Mouse (Mus musculus) kidney, embryonic 15.5 days (tissue): ENCODE measurements around the gene Vmn2r-ps130. TPM values are rescaled to one million over a fixed set of nuclear protein-coding genes. Genes with fewer than 3 reads are reported as not detected.
"Not testable (repeated sequence)": the region's sequence is repeated elsewhere in the genome, so short reads cannot be mapped to it uniquely, and the experiment has no call there.

Source experiments
- ATAC-seq: fragments of 200-750 bp; cut with Nextera tagmentation; replicated peaks from 2 replicates; pipeline ENCODE4 v1.8.0; 2017; ENCODE audit warnings: moderate TSS enrichment; ENCODE audit not compliant: low FRiP score
- H3K27ac ChIP-seq: fragments of 300-500 bp; sonication (generic); 2 replicates; pipeline ENCODE4 v1.5.1; 2015; ENCODE audit warnings: mild to moderate bottlenecking, inconsistent platforms
- H3K27me3 ChIP-seq: fragments of 300-500 bp; sonication (generic); 2 replicates; pipeline ENCODE4 v1.6.1; 2015; ENCODE audit warnings: inconsistent platforms
- H3K36me3 ChIP-seq: fragments of 300-500 bp; sonication (generic); 2 replicates; pipeline ENCODE4 v1.6.1; 2015; ENCODE audit warnings: inconsistent platforms
- H3K4me1 ChIP-seq: fragments of 300-500 bp; sonication (generic); 2 replicates; pipeline ENCODE4 v1.6.1; 2015; ENCODE audit warnings: inconsistent platforms
- H3K4me2 ChIP-seq: fragments of 300-500 bp; sonication (generic); 2 replicates; pipeline ENCODE4 v1.6.1; 2015; ENCODE audit warnings: moderate library complexity, mild to moderate bottlenecking, inconsistent platforms
- H3K4me3 ChIP-seq: fragments of 300-500 bp; sonication (generic); replicated peaks from 2 replicates; pipeline ENCODE4 v1.5.1; 2015; ENCODE audit warnings: mild to moderate bottlenecking, inconsistent platforms
- H3K9ac ChIP-seq: fragments of 300-500 bp; sonication (generic); 2 replicates; pipeline ENCODE4 v1.6.1; 2015; ENCODE audit warnings: mild to moderate bottlenecking, inconsistent platforms
- H3K9me3 ChIP-seq: fragments of 300-500 bp; sonication (generic); replicated peaks from 2 replicates; pipeline ENCODE4 v1.6.1; 2016; ENCODE audit warnings: inconsistent platforms
- WGBS: fragments of 180-500 bp; shearing (Covaris S2); methylation state at CpG from one replicate; pipeline ENCODE4 v1.1.7; 2015; ENCODE audit warnings: mixed read lengths; 5-methylcytosine and 5-hydroxymethylcytosine counted together
- polyA plus RNA-seq: library from polyadenylated mRNA; unstranded; fragments of >200 nt; fragmentation: Nextera tagmentation; extraction: Ambion mirVana; gene quantifications from 2 replicates; pipeline ENCODE4 v1.2.1, GENCODE M21; 2015

Vmn2r-ps130 gene
- polyA plus RNA-seq, result not detected in 2 replicates

DNA sequence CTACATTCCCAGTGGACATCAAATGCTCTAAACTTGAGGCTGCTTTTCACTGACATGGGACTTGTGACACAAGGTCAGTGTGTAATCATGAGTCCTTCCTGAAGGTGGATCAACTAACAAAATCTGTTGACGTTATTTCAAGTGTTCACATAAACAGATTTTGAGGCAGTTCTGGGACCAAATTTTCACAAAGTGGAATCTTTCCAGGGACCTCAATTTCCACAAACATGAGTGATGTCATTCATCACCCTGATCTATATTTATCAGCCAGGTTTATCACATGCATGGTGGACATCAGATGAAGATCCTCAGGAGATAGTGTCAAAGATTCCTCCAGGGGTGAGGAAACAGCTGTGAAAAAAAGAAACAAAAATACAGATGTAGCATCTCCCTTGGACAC is at the start of gene Vmn2r-ps130:
TSS of gene Vmn2r-ps130 (plus strand) at position 301 of the 400 bp plus-strand sequence.
- 100% methylated on average over 1 of the region's 1 CpGs for WGBS
- not testable (repeated sequence) for H3K4me1 ChIP-seq, H3K36me3 ChIP-seq, H3K27me3 ChIP-seq, H3K4me2 ChIP-seq, H3K27ac ChIP-seq, H3K9ac ChIP-seq, H3K4me3 ChIP-seq, ATAC-seq, H3K9me3 ChIP-seq

Other genes with a start within 250 kb of the Vmn2r-ps130 start
- gene Zfp945, start 194.0 kb upstream of the Vmn2r-ps130 start, polyA plus RNA-seq, result 20.5 and 20.6 TPM in 2 replicates
- gene Vmn2r113, start 118.2 kb upstream of the Vmn2r-ps130 start, polyA plus RNA-seq, result not detected in 2 replicates
- 11.5 and 12.6 TPM in 2 replicates for gene Zfp40, start 132.1 kb downstream of the Vmn2r-ps130 start, polyA plus RNA-seq